Mouse (Mus musculus) cerebellum, adult 2 months (tissue): Measurements from ENCODE around the gene Fam129b.

ENCODE experiments used
- CTCF ChIP-seq: fragments of 200-500 bp; IDR thresholded peaks from 2 replicates; pipeline ENCODE4 v1.5.1; 2011; ENCODE audit warnings: low read depth, mild to moderate bottlenecking, control low read depth, low read length, moderate library complexity, borderline replicate concordance; ENCODE audit not compliant: insufficient read depth
- POLR2A ChIP-seq: fragments of 200-500 bp; IDR thresholded peaks from 2 replicates; pipeline ENCODE4 v1.6.1; 2011; ENCODE audit warnings: low read length, control low read depth, borderline replicate concordance; ENCODE audit not compliant: insufficient read depth

- peak; percentile 100 for TF ChIP-seq CTCF
- TF ChIP-seq POLR2A = no peak
Observed at GRCm38 (mm10) chr2:32912210-32912804, 36.4 kb downstream of the Fam129b start.
